Mouse (Mus musculus) liver, embryonic 14.5 days (tissue): ENCODE data around the gene Itgad.

Experiments used
- CTCF ChIP-seq: IDR thresholded peaks from 2 replicates; pipeline ENCODE4 v1.5.1; 2016; ENCODE audit warnings: antibody characterized with exemption, low read depth, control low read depth
- EP300 ChIP-seq: IDR thresholded peaks from 2 replicates; pipeline ENCODE4 v1.6.1; 2016; ENCODE audit warnings: antibody characterized with exemption, low read depth

DNA sequence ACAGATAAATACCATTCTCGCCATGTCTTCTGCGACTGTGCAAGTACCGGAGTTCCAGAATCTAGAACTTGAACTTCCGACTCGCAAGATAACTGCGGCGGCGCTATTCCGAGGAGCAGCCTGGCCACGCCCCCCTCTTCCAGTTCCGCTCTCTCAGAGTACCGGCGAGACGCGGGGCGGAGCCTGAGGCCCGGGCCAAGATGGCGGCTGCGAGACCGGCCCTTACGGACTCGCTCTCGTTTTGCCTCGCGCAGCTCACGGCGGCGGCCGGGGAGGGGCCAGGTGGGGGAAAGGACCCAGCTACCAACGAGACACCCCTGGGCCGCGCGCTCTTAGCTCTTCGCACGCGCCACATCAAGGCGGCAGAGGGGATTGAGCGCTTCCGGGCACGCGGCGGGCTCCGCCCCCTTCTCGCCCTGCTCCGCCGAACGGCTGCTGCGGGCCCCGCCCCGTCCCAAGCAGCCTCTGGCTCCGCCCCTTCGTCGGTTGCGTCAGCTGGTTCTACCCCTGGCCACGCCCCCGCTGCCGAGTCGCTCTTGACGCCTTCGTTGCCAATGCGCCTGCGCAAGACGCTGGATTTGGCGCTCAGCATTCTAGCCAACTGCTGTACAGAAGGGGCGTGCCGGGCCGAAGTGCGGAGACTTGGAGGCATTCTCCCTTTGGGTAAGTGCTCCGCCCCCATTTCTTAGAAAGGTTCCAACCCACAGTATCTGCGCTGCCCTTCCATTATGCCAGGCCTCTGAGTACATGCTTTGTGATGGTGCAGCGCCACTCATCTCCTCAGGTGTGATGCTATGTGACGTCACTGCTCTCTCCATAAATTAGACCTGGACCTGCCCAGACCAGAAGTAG is 84.0 kb downstream of the Itgad start, which contains the start of gene 9130023H24Rik:
- TF ChIP-seq CTCF (peak; percentile 47; the same call in 1 of the 2 replicates), EP300 (no peak; the same call in 1 of the 2 replicates)
